Mouse (Mus musculus): ENCODE results near the gene Txnrd1. TPM values are rescaled to one million over a fixed set of nuclear protein-coding genes. Genes with fewer than 3 reads are reported as not detected.

Txnrd1 gene
- polyA plus RNA-seq, 1 experiment from 2014 or later, result 108 TPM

Other genes starting within 250 kb of the Txnrd1 start
- gene 1190007I07Rik, start 210.7 kb upstream of the Txnrd1 start, polyA plus RNA-seq (2015; fragmentation: Nextera tagmentation; extraction: Ambion mirVana), result 57.3 and 59.6 TPM in 2 replicates
- gene Tdg, start 204.1 kb upstream of the Txnrd1 start, polyA plus RNA-seq (2015; fragmentation: Nextera tagmentation; extraction: Ambion mirVana), result 102 TPM in 2 replicates
- gene Glt8d2, start 143.3 kb upstream of the Txnrd1 start, polyA plus RNA-seq (2015; fragmentation: Nextera tagmentation; extraction: Ambion mirVana), result 5.0 and 6.8 TPM in 2 replicates
- 28.2 and 29.0 TPM in 2 replicates for gene Hcfc2, start 137.8 kb upstream of the Txnrd1 start, polyA plus RNA-seq (2015; fragmentation: Nextera tagmentation; extraction: Ambion mirVana)
- 31.4 and 34.7 TPM in 2 replicates for gene Nfyb, start 69.8 kb upstream of the Txnrd1 start, polyA plus RNA-seq (2015; fragmentation: Nextera tagmentation; extraction: Ambion mirVana)
- 0.20 and 0.23 TPM in 2 replicates for gene Eid3, start 32.7 kb downstream of the Txnrd1 start, polyA plus RNA-seq (2015; fragmentation: Nextera tagmentation; extraction: Ambion mirVana)
- 0.80 and 0.88 TPM in 2 replicates for gene Chst11, start 151.5 kb downstream of the Txnrd1 start, polyA plus RNA-seq (2015; fragmentation: Nextera tagmentation; extraction: Ambion mirVana)